Mouse (Mus musculus): ENCODE results near the gene Opn4.

Opn4 gene

DNA sequence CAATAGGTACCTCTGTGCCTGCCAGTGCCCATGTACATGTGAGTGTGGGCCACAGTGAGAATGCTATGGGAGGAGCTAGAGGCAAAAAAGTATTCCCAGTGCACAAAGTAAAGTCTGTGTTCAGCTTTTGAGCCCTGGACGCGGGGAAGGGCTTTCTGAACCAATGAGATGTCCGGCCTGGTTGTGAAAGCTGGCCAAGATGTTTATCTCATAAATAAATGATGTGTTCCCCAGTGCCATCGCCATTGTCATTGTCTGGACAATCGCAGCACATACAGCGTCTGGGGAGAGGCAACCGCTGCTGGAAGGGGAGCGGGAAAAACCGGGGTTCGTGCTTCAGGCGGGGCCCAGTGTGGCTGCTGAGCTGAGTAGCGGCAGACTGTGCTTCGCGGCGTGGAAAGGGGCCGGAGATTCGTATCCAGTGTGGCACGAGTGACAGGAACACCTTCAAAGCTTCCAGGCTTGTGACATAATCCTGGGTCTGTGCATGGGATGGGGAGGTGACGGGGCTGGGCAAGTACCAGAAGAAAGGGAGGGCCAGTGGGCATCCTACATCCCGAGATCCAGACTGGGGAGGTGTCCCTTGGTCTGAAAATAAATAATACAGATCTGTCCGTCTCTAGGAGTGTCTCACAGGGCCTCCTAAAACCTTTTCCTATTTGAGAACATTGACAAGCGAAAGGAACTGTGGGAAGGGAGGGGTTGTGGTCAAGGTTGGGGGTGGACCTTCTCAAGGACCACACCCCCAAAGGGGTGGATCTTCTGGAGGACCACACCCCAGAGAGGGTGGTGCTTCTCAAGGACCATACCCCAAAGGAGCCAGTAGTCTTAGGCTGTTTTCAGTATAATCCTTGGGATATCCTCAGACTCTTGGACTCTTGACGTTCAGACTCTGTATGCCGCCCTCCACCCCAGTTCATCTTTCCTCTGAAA, 8.9 kb downstream of the Opn4 start:
- DNase-seq (ENCODE audit: low read depth) = peak; percentile 6

DNA sequence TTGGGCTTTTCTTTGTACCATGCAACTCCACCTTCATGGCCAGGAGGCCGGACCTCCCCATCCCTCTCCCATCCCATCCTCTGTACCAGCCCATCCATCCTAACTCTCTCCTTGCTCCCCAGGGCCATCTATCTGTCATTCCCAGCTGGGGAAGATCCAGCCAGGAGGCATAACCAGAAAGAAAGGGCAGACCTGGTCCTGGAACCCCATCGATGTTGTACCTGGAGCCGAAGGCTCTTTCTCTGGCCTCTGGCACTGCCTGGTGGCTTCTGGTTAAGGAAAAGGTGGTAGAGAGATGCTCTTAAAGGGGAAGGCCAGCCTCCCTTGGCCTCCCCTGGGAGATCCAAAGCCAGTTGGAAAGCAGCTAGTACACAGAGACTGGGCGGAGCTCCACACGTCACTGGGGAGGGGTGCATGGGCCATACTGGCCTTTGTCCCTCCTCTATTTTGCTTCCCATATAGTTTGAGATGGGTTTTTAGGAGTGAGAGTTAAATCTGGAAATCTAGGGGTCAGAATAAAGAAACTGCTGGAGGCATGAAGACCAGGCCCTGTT, 9.8 kb downstream of the Opn4 start:
- DNase-seq (ENCODE audit: low read depth) = no peak

DNA sequence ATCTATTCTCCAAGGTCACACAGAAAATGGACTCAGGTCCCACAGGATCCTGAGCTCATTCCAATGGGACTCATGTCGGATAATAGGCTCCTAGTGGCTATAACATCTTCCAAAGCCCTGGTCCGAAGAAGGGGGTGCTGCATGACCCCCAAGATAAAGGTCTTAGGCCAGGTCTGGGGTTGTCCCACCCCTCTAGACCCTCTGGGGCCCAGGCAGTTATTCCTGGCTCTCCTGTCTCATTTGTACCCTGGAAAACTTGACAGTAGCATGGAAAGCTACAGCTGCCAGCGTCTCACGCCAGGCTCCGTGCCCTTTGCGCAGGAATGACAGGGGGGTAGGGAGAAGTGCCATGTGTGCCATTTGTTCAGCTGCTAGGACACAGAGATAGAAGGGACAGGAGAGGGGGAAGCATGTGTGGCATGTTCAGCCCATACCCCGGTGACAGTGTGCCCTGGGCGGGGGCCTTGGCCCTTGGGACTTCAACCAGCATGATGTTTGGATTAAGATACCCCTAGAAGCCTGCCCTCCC, 10.7 kb downstream of the Opn4 start:
- no peak for DNase-seq (ENCODE audit: low read depth)

DNA sequence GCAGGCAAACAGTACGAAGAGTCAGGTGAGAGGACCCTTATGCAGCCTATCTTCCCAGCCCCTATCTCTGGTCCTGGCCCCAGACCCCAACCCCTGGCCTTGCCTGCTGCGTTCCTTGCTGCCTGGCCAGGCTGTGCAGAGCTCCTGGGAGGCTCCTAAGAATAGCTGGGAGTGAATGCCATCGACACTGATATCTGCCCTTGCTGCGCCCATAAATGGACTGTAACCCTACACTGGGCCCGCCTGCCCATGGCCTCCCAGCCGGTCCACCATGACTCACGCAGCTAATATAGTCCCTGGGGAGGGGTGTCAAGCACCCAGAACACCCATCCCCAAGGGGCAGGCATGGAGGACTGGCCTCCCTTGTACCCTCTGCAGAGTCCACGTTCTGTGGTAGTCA, 11.4 kb downstream of the Opn4 start, which contains the start of gene Ldb3:
Ldb3 (minus strand) TSS at position 185 of the 400 bp plus-strand sequence.
- DNase-seq (ENCODE audit: low read depth) = peak; percentile 48

DNA sequence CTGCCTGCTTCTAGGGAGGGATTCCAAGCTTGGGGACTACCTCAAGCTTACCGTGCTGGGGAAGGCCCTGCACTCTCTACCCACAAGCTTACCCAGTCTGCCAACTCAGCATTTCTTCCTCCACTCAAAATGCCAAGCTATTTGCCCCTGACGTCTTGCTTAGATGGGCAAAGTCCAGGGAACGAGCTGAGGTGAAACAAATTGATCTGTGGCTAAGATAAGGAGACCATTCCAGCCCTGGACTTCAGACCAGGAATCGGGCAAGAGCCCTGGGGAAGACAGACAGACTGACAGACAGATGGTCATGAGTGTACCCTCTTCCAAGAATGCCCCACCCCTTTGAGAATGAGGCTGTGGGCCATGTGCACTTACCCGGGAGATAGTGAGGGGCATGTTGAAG, 11.9 kb downstream of the Opn4 start:
- no peak for DNase-seq (ENCODE audit: low read depth)

DNA sequence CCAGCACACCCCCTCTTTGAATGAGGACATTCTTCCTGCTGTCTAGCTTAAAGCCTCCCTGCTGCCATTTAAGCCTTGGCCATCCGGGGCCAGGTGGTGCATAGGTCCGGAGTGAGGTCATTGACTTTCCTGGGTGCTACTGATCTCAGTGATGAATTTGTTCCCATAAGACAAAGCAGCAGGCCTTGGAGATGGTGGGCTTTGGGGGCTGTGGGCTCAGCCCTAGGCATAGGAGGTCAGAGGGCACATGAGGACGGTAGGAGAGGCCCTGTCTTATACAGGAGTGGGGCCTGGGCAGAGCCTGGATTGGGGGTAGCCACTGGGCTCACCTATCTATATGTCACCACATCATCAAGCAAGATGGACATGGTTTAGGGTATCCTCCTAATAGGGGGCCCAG, 13.1 kb downstream of the Opn4 start:
- DNase-seq (ENCODE audit: low read depth) = no peak

DNA sequence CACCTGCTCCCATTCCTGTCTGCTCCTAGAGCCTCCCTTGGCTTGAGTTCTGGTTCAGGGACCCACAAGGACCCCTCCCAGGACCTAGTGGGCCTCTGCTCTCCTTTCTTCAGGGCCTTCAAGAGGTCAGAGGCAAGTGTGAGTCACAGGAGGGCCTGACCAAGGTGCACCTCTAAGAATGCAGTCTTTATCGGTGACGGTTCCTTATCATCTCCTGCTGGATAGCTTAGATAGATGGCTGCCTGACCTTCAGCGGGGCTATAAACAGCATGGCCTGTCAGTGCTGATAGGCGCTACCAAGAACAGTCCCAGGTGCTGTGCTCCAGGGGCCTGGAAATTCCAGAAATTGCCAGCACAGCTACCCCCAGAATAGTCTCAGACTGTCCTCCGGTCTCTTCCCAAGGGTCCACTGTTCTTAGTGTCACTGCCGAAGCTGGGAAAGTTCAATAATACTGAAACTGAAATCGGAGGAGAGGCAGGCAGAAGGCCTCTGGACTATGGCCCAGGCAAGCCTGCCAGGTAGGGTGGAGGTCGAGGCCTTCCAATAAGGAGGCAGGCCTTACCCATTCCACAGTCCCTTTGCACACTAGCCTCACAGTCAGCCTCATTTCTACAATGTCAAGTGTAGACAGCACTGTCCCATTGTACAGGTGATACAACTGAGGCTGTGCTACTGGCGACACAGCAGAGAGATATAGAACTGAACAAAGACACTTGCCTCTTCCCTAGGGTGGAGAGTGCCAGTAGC, 14.4 kb downstream of the Opn4 start:
- no peak for DNase-seq (ENCODE audit: low read depth)

DNA sequence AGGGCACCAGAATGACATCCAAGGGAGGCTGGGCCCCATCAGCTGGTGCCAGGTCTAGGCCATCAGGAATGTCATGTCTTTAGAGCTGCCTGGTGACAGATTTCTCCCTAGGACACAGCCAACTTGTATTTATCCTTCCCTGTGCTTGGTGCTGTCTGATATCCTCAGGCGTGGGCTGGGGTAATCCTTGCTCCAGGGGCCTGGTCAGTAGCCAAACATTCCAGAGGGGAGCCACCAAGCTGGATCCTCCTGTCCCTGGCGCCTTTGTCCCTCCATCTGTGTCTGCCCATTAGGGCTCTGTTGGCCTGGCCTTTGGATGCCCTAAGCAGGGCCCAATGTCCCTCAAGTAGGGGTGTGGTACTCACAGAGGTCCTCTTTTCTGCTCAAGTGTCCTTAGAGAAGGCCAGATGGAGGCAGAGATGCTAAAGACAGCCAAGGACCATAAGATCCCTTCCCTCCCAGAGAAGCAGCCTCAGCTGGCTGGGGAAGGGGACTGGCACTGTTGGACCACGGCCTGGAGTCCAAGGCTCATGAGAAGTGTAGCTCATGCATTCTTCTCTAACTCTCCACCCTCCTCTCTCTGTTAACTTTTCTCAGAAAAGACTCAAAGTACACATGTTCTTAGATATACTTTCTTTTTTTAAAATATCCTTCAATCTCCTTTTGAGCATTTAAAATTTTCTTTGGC, 17.1 kb downstream of the Opn4 start:
- no peak for DNase-seq (ENCODE audit: low read depth)

DNA sequence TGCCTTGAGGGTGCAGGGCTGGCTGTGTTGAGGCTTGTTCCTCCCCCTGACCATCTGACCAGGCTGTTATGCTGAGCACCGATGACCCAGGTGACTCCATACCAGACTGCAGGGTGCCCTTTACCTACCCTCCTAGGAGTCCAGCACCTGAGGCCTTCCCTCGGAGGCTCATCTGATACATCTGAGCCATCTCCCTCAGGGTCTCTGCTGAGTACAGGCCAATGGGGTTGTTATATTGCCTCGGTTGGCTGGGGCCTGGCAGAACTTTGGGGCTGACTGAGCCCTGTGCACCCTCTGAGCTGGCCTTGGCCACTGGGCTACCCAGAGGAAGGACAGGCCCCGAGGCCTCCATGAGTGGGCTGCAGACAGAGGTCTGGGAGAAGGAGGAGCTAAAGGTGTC, 23.1 kb downstream of the Opn4 start:
- DNase-seq (ENCODE audit: low read depth) = no peak

DNA sequence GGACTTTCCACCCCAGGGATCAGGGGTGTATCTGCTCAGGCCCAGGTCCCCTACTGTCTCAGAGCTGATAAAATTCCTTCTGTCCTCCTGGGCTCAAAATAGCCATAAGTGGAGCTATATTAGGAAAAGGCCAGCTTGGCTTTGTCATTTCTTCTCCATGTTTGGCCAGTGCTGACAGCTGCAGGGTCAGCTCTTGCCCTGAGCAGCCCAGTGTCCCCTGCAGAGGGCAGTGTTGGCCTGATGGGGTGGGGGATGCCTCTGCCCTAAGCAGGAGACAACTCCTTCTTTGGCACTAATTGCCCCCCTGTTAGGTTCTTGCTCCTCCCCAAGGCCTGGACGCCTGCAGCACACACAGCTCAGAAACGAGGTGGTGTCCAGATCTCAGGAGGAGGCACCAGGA, 25.9 kb downstream of the Opn4 start:
- DNase-seq (ENCODE audit: low read depth) = no peak

DNA sequence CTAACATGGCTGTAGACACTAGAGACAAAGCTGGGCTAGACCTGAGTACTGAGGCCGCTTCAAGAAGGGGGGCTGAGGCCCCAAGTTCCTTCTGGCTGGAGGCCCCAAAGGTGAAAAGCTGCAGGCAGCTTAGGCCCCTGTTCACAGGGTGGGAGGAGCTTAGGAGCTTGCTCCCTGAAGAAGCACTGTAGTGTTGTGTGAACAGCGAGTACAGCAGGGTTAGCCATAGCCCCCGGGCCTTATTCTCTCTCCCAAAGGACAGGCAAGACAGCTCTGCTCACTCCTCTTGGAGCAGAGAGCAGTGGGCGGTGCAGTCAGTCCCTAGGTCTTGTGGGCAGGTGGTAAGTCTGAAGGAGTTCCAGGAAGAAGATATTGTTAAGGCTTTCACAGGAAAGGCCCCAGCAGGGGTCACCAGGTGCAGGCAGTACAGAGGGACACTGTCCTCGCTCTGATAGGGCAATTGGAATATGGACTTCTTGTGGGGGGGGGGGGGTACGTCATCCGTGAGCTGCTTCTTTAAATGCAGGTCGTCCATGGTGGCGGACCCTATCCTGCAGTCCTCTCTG, 26.5 kb downstream of the Opn4 start:
- no peak for DNase-seq (ENCODE audit: low read depth)

DNA sequence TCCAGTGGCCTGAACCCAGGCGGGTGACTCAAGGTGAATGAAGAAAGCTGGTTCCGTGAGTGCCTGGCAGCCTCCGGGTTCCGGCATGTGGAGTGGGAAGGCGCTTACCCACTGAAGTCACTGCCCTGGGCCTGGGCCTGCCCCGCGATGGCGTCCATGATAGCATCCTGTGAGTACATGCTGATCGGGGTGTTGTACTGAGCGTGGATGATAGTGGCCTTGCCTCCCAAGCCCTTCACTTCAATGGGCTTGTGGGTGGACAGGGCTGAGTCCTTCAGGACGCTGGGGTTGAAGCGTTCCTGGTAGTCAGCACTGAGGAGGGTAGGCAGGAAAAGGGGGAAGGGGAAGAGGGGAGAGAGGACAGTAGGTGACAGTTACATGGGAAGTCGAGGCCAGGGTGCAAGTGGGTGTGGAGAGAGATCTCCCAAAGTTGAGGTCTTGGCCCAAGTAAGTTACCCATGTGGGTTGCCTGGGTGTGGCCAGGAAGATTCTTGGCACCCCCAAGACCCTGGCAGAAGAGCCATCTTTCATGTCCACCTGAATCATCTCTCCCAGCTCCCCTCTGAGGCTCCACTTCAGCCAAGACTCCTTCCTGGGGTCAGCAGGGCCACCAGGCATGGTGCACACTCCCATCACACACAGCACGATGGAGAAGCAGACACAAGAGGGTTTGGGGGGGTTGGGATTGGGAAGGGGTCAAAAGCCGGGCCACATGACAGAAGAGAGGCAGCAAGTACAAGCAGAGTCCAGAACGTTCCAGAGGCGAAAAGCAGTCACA, 28.1 kb downstream of the Opn4 start:
- no peak for DNase-seq (ENCODE audit: low read depth)

DNA sequence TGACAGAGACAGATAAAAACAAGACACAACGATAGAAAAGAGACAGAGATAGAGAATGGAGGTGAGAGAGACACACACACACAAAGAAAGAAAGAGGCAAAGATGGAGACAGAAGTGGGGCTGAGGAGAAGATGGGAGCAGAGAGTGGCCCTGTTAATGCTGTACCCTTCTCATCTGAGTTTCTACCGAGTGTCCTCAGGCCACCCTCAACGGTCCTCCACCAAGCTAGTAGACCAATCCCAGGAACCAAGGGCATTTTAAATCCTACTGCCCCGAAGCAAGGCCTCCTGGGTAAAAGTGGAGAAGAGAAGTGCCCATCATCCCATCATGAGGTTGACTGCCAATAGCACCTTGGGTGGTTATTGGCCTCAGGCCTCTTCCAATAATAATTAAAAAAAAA, 29.0 kb downstream of the Opn4 start:
- DNase-seq (ENCODE audit: low read depth) = no peak

DNA sequence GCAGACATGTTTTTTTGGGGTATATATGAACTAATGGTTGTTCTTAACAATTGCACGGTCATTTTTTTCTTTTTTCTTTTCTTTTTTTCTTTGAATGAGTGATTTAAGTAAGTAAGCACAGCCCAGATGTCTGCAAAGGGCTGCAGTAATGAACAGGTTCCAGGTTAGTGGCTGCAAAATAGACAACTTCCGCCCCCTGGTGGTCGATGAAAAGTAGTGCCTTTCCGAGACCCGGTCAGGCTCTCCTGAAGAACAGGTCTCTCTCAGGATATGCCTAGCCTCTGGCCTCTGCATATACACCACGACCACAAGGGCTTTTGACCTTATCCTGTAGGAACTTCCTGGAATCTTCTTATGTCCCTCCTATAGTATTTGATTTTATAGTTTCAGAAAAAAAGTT, 29.6 kb downstream of the Opn4 start:
- DNase-seq (ENCODE audit: low read depth) = peak; percentile 86

DNA sequence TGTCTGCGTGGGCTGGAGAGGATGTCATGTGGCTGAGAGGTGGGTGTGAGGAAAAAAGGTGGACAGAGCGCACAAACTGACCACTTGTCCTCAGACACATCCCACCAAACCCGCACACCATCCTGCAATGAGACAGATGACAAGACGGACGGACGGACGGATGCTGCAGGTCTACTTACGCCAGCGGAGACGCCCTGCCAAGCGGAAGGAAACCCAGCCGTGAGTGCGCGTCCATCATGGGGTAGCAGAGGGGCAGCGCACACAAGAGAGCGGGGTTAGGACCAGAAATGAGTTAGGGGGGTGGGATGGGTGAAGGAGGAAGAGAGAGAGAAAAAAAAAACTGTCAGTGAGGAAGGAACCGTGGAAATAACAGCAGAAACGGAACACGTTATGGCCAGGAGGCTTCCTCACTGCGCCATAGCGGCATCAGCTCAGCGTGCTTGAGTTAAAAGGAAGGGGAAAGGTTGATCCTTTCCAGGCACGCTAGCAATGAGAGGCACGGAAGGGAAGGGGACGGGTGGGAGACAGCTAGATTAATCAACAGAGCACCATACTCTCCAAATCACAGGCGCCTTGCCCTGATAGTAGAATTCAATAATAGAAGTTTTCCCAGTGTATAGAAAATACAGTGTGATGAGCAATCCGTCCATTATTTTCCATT, 30.3 kb downstream of the Opn4 start:
- no peak for DNase-seq (ENCODE audit: low read depth)

DNA sequence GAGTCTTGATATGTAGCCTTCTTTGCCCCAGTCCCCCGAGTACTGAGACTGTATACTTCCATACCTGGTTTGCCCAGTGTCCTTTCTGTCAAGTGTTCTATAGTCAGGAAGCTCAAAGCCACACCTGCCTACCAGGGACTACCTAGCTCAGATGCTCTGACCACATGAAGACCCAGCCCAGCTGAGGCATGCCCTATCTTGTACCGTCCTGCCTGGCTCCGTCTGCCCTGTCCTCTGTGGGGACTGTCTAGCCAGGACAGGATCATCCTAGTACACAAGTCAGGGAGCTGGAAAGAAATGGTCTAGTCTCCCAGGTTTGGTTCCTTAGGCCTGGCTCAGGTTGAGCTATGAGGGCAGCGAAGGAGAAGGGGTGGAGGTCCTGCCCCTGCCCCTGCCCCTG, 31.3 kb downstream of the Opn4 start:
- DNase-seq (ENCODE audit: low read depth) = no peak

DNA sequence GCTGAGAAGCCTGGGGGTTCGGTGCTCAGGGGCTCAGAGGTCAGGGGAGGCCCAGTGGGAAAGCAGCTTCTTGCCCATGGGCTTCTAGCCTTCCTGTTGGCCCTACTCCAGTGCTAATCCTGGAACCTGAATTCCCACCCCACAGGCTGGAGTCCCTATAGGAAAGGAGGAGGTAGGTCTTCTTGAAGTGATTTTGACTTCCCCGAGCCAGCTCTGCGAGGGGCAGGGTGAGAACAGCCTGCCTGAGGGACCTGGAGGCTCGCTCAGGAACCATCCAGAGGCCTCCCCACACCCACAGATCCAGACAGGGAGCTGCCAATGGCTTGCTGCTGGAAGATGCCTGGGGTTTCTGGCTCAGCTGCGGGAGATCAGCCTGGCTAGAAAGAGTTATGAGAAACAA, 32.2 kb downstream of the Opn4 start:
- no peak for DNase-seq (ENCODE audit: low read depth)

DNA sequence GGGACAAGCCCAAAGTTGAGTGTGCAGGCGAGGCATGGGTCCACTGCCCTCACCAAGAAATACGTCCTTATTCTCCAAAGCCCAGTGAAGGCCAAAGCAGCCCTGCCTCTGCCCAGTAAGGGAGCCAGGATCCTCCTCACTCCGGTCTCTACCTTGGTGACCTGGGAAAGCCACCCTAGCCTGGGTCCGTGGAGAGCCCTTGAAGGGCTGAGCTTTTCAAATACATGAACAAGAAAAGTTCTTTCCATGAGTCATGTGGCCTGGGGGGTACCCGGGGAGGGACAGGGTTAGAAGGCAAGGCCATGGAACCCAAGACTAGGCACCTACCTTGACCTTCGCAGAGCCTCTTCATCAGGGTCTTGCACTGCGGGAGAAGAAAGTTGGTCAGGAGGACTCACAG, 33.4 kb downstream of the Opn4 start:
- no peak for DNase-seq (ENCODE audit: low read depth)

DNA sequence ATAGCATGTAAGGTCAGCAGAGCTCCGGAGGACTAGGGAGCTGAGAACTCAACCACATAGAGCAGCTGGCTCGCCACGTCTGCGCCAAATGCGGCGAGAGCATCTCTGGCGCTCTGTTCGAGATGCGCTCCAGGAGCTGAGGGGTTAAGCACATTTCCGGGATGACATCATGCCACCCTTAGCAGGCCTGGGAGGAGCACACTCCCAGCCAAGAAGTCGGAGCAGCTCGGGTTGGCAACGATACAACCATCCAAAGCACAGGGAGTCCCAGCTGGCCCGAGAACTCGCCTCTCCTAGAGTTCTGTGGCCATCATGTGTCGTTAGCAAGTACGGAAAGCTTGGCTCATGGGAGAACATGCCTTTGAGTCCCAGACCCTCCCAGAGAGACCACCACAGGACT, 34.2 kb downstream of the Opn4 start:
- peak; percentile 39 for DNase-seq (ENCODE audit: low read depth)

DNA sequence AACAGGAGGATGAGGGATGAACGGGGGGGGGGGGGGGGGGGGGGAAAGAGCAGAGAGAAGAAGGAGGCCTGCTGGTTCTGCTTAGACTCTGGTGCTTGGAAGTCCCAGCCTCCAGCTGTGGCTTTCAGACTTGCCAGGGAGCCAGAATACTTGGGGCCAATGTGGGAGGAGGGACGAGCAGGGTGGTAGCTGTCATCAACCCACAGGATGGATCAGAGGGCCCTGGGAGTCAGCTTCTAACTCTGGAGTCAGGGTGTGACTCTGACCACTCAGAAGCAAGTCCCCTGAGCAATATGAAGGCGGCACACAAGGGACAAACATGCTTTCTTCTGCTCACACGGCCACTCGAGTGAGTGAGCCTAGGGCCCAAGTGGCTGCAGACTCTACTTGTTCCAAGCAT, 35.3 kb downstream of the Opn4 start:
- DNase-seq (ENCODE audit: low read depth) = no peak
